Mouse (Mus musculus): ENCODE data around the gene Pin1rt1.

Pin1rt1 gene

GRCm38 (mm10) chr2:104716279-104716678 is at the start of gene Pin1rt1:
Pin1rt1 (minus strand) TSS chr2:104716379.
- DNase-seq, result no peak

- no peak for DNase-seq
Measured at GRCm38 (mm10) chr2:104764018-104764417, 47.8 kb upstream of the Pin1rt1 start.

- DNase-seq, result no peak
Measured at GRCm38 (mm10) chr2:104763134-104763703, 47.0 kb upstream of the Pin1rt1 start.

GRCm38 (mm10) chr2:104750611-104751010 is 34.4 kb upstream of the Pin1rt1 start:
- peak in 1 of 2 experiments; percentile 22 for DNase-seq

- DNase-seq, result no peak
Measured at GRCm38 (mm10) chr2:104748652-104749183, 32.5 kb upstream of the Pin1rt1 start.

- peak; percentile 15 to 19 for DNase-seq
Measured at GRCm38 (mm10) chr2:104746251-104746650, 30.1 kb upstream of the Pin1rt1 start.

GRCm38 (mm10) chr2:104743971-104744370 is 27.8 kb upstream of the Pin1rt1 start:
- DNase-seq, result no peak

- DNase-seq, result peak; percentile 22 to 56
Measured at GRCm38 (mm10) chr2:104743160-104743559, 27.0 kb upstream of the Pin1rt1 start.

GRCm38 (mm10) chr2:104742741-104743064 is 26.5 kb upstream of the Pin1rt1 start, which contains the start of gene Depdc7:
Depdc7 (minus strand) TSS chr2:104742878.
- DNase-seq, result peak; percentile 91 to 93

- DNase-seq, result peak in 1 of 2 experiments; percentile 18
Measured at GRCm38 (mm10) chr2:104741896-104742740, 25.9 kb upstream of the Pin1rt1 start.

GRCm38 (mm10) chr2:104741015-104741758 is 25.0 kb upstream of the Pin1rt1 start:
- no peak for DNase-seq

- DNase-seq, result no peak
Measured at GRCm38 (mm10) chr2:104740248-104740949, 24.2 kb upstream of the Pin1rt1 start.

GRCm38 (mm10) chr2:104739691-104740090 is 23.5 kb upstream of the Pin1rt1 start:
- no peak for DNase-seq

GRCm38 (mm10) chr2:104736241-104736640 is 20.1 kb upstream of the Pin1rt1 start:
- no peak for DNase-seq

- no peak for DNase-seq
Measured at GRCm38 (mm10) chr2:104732562-104733256, 16.5 kb upstream of the Pin1rt1 start.

- peak in 1 of 2 experiments; percentile 5 for DNase-seq
Measured at GRCm38 (mm10) chr2:104732033-104732444, 15.9 kb upstream of the Pin1rt1 start.

GRCm38 (mm10) chr2:104727369-104727768 is 11.2 kb upstream of the Pin1rt1 start:
- DNase-seq, result no peak

GRCm38 (mm10) chr2:104722021-104722420 is 5.8 kb upstream of the Pin1rt1 start:
- no peak for DNase-seq

- peak in 1 of 2 experiments; percentile 3 for DNase-seq
Measured at GRCm38 (mm10) chr2:104717827-104718226, 1.6 kb upstream of the Pin1rt1 start.

- DNase-seq, result no peak
Measured at GRCm38 (mm10) chr2:104717231-104717735, 1.1 kb upstream of the Pin1rt1 start.

- DNase-seq, result peak in 1 of 2 experiments; percentile 11
Measured at GRCm38 (mm10) chr2:104714254-104714691, 1.9 kb downstream of the Pin1rt1 start.

- no peak for DNase-seq
Measured at GRCm38 (mm10) chr2:104712486-104712809, 3.7 kb downstream of the Pin1rt1 start.
